Mouse (Mus musculus): ENCODE results near the gene Enpp3. TPM values are rescaled to one million over a fixed set of nuclear protein-coding genes. Genes with fewer than 3 reads are reported as not detected.
A peak's percentile ranks its signal among the peaks of the same experiment; 100 is the strongest.
"Not testable (repeated sequence)": the region's sequence is repeated elsewhere in the genome, so short reads cannot be mapped to it uniquely, and the experiment has no call there.

Enpp3 gene
- total RNA-seq, 2 experiments from 2014 or later = 0.33 to 0.56 TPM

DNA sequence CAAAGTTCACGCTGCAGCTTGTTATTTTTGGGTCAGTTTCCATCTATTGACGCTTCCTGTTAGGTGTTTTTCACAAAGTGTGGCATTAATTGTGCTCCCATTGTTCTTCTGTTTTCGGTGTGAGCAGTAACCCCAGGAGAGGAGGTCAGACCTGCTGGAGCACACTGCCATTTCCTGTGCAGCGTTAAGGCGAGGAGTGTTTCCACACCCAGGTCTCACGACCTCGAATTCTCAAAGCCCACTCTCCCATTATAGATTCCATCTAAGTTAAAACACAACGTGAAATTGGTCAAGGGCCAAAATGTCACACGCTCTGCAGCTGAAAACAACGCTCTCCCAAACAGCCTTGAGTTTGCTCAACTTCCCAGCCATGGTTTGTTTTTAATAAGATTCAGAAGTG, 32.0 kb downstream of the Enpp3 start:
- peak overlapping the region; percentile 4; the same call in 1 of the 2 replicates for H3K4me3 ChIP-seq
- TF ChIP-seq CTCF (conservative IDR thresholded peaks at IDR 0.05) = no peak
- no peak overlapping the region for H3K27ac ChIP-seq
- DNase-seq (ENCODE audit: low spot score in 2 of 2) = no peak

GRCm38 (mm10) chr10:24806756-24807155, 35.9 kb downstream of the Enpp3 start:
- no peak for TF ChIP-seq CTCF (conservative IDR thresholded peaks at IDR 0.05)
- no peak for DNase-seq (ENCODE audit: low spot score in 2 of 2)
- Histone ChIP-seq H3K4me3 (no peak overlapping the region), H3K27ac (no peak overlapping the region)

- H3K27ac ChIP-seq = no peak overlapping the region
- no peak for DNase-seq (ENCODE audit: low spot score in 2 of 2)
- no peak overlapping the region for H3K4me3 ChIP-seq
- TF ChIP-seq CTCF (conservative IDR thresholded peaks at IDR 0.05) = no peak
Measured at GRCm38 (mm10) chr10:24805876-24806275, 36.7 kb downstream of the Enpp3 start.

GRCm38 (mm10) chr10:24805173-24805572, 37.5 kb downstream of the Enpp3 start:
- TF ChIP-seq CTCF (conservative IDR thresholded peaks at IDR 0.05) = no peak
- no peak overlapping the region for H3K4me3 ChIP-seq
- no peak overlapping the region for H3K27ac ChIP-seq
- no peak for DNase-seq (ENCODE audit: low spot score in 2 of 2)

GRCm38 (mm10) chr10:24802742-24803244, 39.8 kb downstream of the Enpp3 start:
- DNase-seq (ENCODE audit: low spot score in 2 of 2); H3K4me3 ChIP-seq; H3K27ac ChIP-seq: not testable (repeated sequence)

DNA sequence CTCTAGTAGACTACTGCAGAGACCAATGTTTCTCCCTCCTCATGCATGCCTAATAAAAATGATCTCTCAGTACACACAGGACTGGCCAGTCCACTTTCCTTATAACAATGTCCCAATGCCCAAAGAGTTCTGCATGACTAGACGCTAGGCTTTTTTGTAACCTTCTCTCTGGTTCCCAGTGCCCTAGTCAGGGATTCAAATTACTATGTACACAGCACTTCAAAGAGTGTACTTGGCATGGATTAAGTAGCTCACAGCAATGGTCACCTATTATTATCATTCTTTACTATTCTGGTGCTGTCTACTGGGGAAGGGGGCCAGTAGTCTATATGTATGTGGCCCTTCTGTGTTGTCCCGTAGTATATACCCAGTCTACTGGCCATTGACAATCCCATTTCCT, 40.8 kb downstream of the Enpp3 start:
- Histone ChIP-seq H3K27ac (no peak overlapping the region), H3K4me3 (no peak overlapping the region)
- TF ChIP-seq CTCF (conservative IDR thresholded peaks at IDR 0.05) = no peak
- no peak for DNase-seq (ENCODE audit: low spot score in 2 of 2)

DNA sequence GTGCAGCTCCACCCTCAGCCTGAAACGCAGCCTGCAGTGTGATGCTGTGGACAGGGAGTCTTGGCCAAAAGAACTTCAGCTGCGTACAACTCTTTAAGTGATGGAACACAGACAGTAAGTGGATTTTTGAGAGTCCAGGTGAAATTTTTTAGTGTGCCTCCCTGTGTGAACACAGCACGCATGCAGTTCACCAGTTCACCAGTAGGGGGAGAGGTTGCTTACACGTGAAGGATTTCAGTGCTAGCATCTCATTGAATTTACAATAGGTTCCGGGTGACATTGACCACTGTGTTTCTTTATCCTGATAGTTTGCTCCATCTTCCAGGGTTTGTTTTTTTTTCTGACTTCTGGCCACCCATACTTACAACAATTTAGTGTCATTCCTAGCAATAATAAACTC, 45.4 kb downstream of the Enpp3 start:
- TF ChIP-seq CTCF (conservative IDR thresholded peaks at IDR 0.05) = peak; percentile 97
- Histone ChIP-seq H3K4me3 (no peak overlapping the region), H3K27ac (no peak overlapping the region)
- DNase-seq (ENCODE audit: low spot score in 2 of 2) = peak in 1 of 2 experiments; percentile 73

DNA sequence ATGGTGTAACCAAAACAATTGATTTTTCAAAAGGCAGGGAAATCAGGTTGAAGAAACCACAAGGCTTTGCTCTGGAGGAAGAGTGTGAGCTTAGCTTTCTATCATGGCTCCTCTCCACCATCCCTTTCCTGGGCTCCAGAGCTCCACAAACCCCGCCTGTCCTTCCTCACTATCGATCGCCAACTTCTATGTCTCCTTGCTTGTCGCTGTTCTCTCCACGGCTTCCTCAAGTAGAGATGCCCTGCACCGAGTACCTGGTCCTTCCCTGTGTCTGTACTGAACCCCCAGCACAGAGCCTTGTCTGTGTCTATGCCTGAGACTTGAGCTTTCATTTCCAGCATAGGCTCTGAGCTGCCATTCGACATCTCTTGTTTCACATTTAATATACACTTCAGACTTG, 49.9 kb downstream of the Enpp3 start:
- no peak for DNase-seq (ENCODE audit: low spot score in 2 of 2)
- Histone ChIP-seq H3K4me3 (no peak overlapping the region), H3K27ac (no peak overlapping the region)
- TF ChIP-seq CTCF (conservative IDR thresholded peaks at IDR 0.05) = no peak

- Histone ChIP-seq H3K4me3 (no peak overlapping the region), H3K27ac (no peak overlapping the region)
- TF ChIP-seq CTCF (conservative IDR thresholded peaks at IDR 0.05) = peak; percentile 74
- DNase-seq (ENCODE audit: low spot score in 2 of 2) = peak in 1 of 2 experiments; percentile 54
Measured at GRCm38 (mm10) chr10:24789747-24790545, 52.7 kb downstream of the Enpp3 start.

- H3K27ac ChIP-seq = no peak overlapping the region
- no peak overlapping the region for H3K4me3 ChIP-seq
- no peak for TF ChIP-seq CTCF (conservative IDR thresholded peaks at IDR 0.05)
- DNase-seq (ENCODE audit: low spot score in 2 of 2) = no peak
Measured at GRCm38 (mm10) chr10:24785345-24785744, 57.3 kb downstream of the Enpp3 start.

GRCm38 (mm10) chr10:24784624-24785276, 57.9 kb downstream of the Enpp3 start:
- H3K27ac ChIP-seq = no peak overlapping the region
- H3K4me3 ChIP-seq = no peak overlapping the region
- DNase-seq (ENCODE audit: low spot score in 2 of 2) = no peak
- no peak for TF ChIP-seq CTCF (conservative IDR thresholded peaks at IDR 0.05)

DNA sequence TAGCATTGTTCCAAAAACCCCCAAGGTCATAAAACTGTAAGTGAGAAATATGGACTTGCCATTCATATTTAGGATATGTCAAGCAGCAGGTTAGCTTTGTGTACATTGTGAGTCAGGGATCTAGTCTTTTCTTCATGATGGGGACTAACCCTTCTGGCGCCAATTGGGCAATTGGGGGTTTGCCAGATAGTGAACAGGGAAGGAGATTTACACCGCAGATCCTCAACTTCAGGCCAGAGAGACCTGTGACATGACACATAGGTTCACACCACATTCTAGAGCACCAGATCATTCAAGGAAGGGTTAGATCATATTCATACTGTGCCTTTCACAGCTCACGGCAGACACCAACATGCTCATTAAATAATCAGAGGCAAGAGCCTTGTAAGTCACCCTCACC, 58.7 kb downstream of the Enpp3 start:
- TF ChIP-seq CTCF (conservative IDR thresholded peaks at IDR 0.05) = no peak
- H3K27ac ChIP-seq = no peak overlapping the region
- no peak overlapping the region for H3K4me3 ChIP-seq
- DNase-seq (ENCODE audit: low spot score in 2 of 2) = no peak

DNA sequence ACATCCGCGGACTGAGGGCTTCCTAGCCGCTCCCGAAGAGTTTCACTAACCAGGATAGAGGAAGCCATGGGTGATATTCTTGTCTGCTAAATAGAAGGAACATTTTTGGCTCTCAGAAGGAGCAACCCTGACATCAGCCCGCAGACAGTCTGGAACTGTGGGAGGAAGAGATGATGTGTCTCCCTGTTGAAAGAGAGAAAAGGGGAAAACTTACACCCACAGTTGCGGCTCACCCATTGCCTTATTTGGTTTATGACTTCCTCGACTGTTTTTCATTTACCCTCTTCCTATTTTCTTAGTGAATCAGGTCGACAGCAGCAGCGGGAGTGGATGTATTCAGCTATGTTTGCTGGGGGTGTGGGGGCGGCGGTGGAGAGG, 64.0 kb downstream of the Enpp3 start:
- DNase-seq (ENCODE audit: low spot score in 2 of 2) = no peak
- no peak for TF ChIP-seq CTCF (conservative IDR thresholded peaks at IDR 0.05)
- H3K4me3 ChIP-seq = no peak overlapping the region
- no peak overlapping the region for H3K27ac ChIP-seq

Measured in layer of hippocampus, adult 2 months (tissue).